Mouse (Mus musculus): ENCODE data around the gene Ndufs7. TPM values are rescaled to one million over a fixed set of nuclear protein-coding genes. Genes with fewer than 3 reads are reported as not detected.
A peak's percentile ranks its signal among the peaks of the same experiment; 100 is the strongest.
"Not testable (repeated sequence)": the region's sequence is repeated elsewhere in the genome, so short reads cannot be mapped to it uniquely, and the experiment has no call there.

The Ndufs7 gene
- 244 and 265 TPM in 2 replicates for polyA plus RNA-seq (2015; fragmentation: Nextera tagmentation; extraction: Ambion mirVana)

- peak within 1 kb of the TSS; percentile 61 for H3K4me3 ChIP-seq (replicated peaks)
- peak within 1 kb of the TSS; percentile 81 for H3K9ac ChIP-seq (replicated peaks)
- H3K36me3 ChIP-seq, result peaks cover 16% of the 10 kb centered on the region
- H3K4me1 ChIP-seq (replicated peaks), result peaks cover 41% of the 10 kb centered on the region
- H3K4me2 ChIP-seq (replicated peaks), result peak within 1 kb of the TSS; percentile 88
- ATAC-seq, result peak; percentile 87
- H3K27ac ChIP-seq, result peak within 1 kb of the TSS; percentile 89
- 0 out of 2 replicates have a peak, but pooled peaks cover 7% of the 10 kb centered on the region for H3K27me3 ChIP-seq
- under 1% methylated on average over 53 of the region's 53 CpGs for WGBS
- H3K9me3 ChIP-seq, result no peaks in the 10 kb centered on the region
These were observed at the start of gene Ndufs7 for GRCm38 (mm10) chr10:80248971-80249640. Ndufs7 (plus strand) TSS chr10:80249121.

GRCm38 (mm10) chr10:80199440-80200008 lies 49.4 kb upstream of the Ndufs7 start:
- Histone ChIP-seq H3K9ac (replicated peaks) (no peak overlapping the region), H3K4me1 (replicated peaks) (peaks cover 53% of the 10 kb centered on the region), H3K4me2 (replicated peaks) (no peak overlapping the region), H3K9me3 (no peaks in the 10 kb centered on the region), H3K36me3 (no peaks in the 10 kb centered on the region), H3K4me3 (replicated peaks) (no peak overlapping the region), H3K27ac (peak overlapping the region; percentile 70), H3K27me3 (no peaks in the 10 kb centered on the region)
- ATAC-seq, result peak; percentile 76
- WGBS, result 48% methylated on average over 3 of the region's 3 CpGs

- H3K27me3 ChIP-seq, result no peaks in the 10 kb centered on the region
- peaks cover 46% of the 10 kb centered on the region for H3K4me1 ChIP-seq (replicated peaks)
- 0 out of 2 replicates have a peak overlapping the region, but pooled peaks have one; percentile 32 for H3K9ac ChIP-seq (replicated peaks)
- H3K4me2 ChIP-seq (replicated peaks), result no peak overlapping the region
- H3K27ac ChIP-seq, result peak overlapping the region; percentile 70
- 0 out of 2 replicates have a peak, but pooled peaks have one; percentile 14 for ATAC-seq
- H3K36me3 ChIP-seq, result no peaks in the 10 kb centered on the region
- H3K4me3 ChIP-seq (replicated peaks), result no peak overlapping the region
- no peaks in the 10 kb centered on the region for H3K9me3 ChIP-seq
- 43% methylated on average over 6 of the region's 6 CpGs for WGBS
These were observed 48.4 kb upstream of the Ndufs7 start for GRCm38 (mm10) chr10:80200485-80200884.

- ATAC-seq, result no peak
- H3K27me3 ChIP-seq, result no peaks in the 10 kb centered on the region
- H3K36me3 ChIP-seq, result no peaks in the 10 kb centered on the region
- WGBS, result 9% methylated on average over 7 of the region's 7 CpGs
- H3K9ac ChIP-seq (replicated peaks), result peak overlapping the region; percentile 11; the same call in 1 of the 2 replicates
- H3K9me3 ChIP-seq, result no peaks in the 10 kb centered on the region
- H3K27ac ChIP-seq, result peak overlapping the region; percentile 71
- peaks cover 46% of the 10 kb centered on the region for H3K4me1 ChIP-seq (replicated peaks)
- H3K4me2 ChIP-seq (replicated peaks), result no peak overlapping the region
- H3K4me3 ChIP-seq (replicated peaks), result no peak overlapping the region
These were observed 44.9 kb upstream of the Ndufs7 start for GRCm38 (mm10) chr10:80204055-80204454.

- no peaks in the 10 kb centered on the region for H3K27me3 ChIP-seq
- 0 out of 2 replicates have a peak overlapping the region, but pooled peaks have one; percentile 46 for H3K9ac ChIP-seq (replicated peaks)
- H3K4me3 ChIP-seq (replicated peaks), result no peak overlapping the region
- no peak for ATAC-seq
- no peaks in the 10 kb centered on the region for H3K9me3 ChIP-seq
- peaks cover 38% of the 10 kb centered on the region for H3K4me1 ChIP-seq (replicated peaks)
- H3K4me2 ChIP-seq (replicated peaks), result no peak overlapping the region
- 44% methylated on average over 1 of the region's 1 CpGs for WGBS
- H3K27ac ChIP-seq, result peak overlapping the region; percentile 93
- no peaks in the 10 kb centered on the region for H3K36me3 ChIP-seq
These were observed 41.7 kb upstream of the Ndufs7 start for GRCm38 (mm10) chr10:80207201-80207600.

- 23% methylated on average over 10 of the region's 10 CpGs for WGBS
- Histone ChIP-seq H3K27ac (peak overlapping the region; percentile 93), H3K4me3 (replicated peaks) (peak overlapping the region; percentile 28; the same call in 1 of the 2 replicates), H3K36me3 (no peaks in the 10 kb centered on the region), H3K9ac (replicated peaks) (peak overlapping the region; percentile 46; the same call in 1 of the 2 replicates), H3K4me2 (replicated peaks) (peak overlapping the region; percentile 52), H3K9me3 (no peaks in the 10 kb centered on the region), H3K4me1 (replicated peaks) (peaks cover 38% of the 10 kb centered on the region), H3K27me3 (no peaks in the 10 kb centered on the region)
- peak; percentile 62 for ATAC-seq
These were observed 41.2 kb upstream of the Ndufs7 start for GRCm38 (mm10) chr10:80207676-80208075.

GRCm38 (mm10) chr10:80208248-80208647 lies 40.7 kb upstream of the Ndufs7 start:
- peak overlapping the region; percentile 28 for H3K4me3 ChIP-seq (replicated peaks)
- peak overlapping the region; percentile 52 for H3K4me2 ChIP-seq (replicated peaks)
- 49% methylated on average over 4 of the region's 4 CpGs for WGBS
- no peaks in the 10 kb centered on the region for H3K9me3 ChIP-seq
- H3K27me3 ChIP-seq, result no peaks in the 10 kb centered on the region
- no peak for ATAC-seq
- H3K27ac ChIP-seq, result peak overlapping the region; percentile 93
- peaks cover 38% of the 10 kb centered on the region for H3K4me1 ChIP-seq (replicated peaks)
- H3K9ac ChIP-seq (replicated peaks), result peak overlapping the region; percentile 64; the same call in 1 of the 2 replicates
- no peaks in the 10 kb centered on the region for H3K36me3 ChIP-seq

GRCm38 (mm10) chr10:80208841-80209371 lies 40.0 kb upstream of the Ndufs7 start:
- peak overlapping the region; percentile 52 for H3K4me2 ChIP-seq (replicated peaks)
- peak overlapping the region; percentile 64 for H3K9ac ChIP-seq (replicated peaks)
- H3K4me3 ChIP-seq (replicated peaks), result peak overlapping the region; percentile 28
- ATAC-seq, result peak; percentile 73
- peaks cover 35% of the 10 kb centered on the region for H3K4me1 ChIP-seq (replicated peaks)
- H3K27ac ChIP-seq, result peak overlapping the region; percentile 93
- H3K36me3 ChIP-seq, result no peaks in the 10 kb centered on the region
- no peaks in the 10 kb centered on the region for H3K9me3 ChIP-seq
- WGBS, result 1% methylated on average over 24 of the region's 24 CpGs
- no peaks in the 10 kb centered on the region for H3K27me3 ChIP-seq

GRCm38 (mm10) chr10:80211547-80212103 lies 37.3 kb upstream of the Ndufs7 start:
- H3K9ac ChIP-seq (replicated peaks); H3K27me3 ChIP-seq; ATAC-seq; H3K9me3 ChIP-seq; H3K4me2 ChIP-seq (replicated peaks); H3K27ac ChIP-seq; H3K4me3 ChIP-seq (replicated peaks); H3K36me3 ChIP-seq: not testable (repeated sequence)
- 82% methylated on average over 7 of the region's 7 CpGs for WGBS
- H3K4me1 ChIP-seq (replicated peaks), result peaks cover 47% of the 10 kb centered on the region

- Histone ChIP-seq H3K27ac (peak overlapping the region; percentile 72), H3K9ac (replicated peaks) (peak overlapping the region; percentile 49), H3K27me3 (no peaks in the 10 kb centered on the region), H3K9me3 (no peaks in the 10 kb centered on the region), H3K4me1 (replicated peaks) (peaks cover 19% of the 10 kb centered on the region), H3K4me3 (replicated peaks) (no peak overlapping the region), H3K4me2 (replicated peaks) (peak overlapping the region; percentile 13; the same call in 1 of the 2 replicates), H3K36me3 (no peaks in the 10 kb centered on the region)
- ATAC-seq, result peak; percentile 53; the same call in 1 of the 2 replicates
- WGBS, result 12% methylated on average over 16 of the region's 16 CpGs
These were observed 33.7 kb upstream of the Ndufs7 start for GRCm38 (mm10) chr10:80215048-80215772.

- H3K4me2 ChIP-seq (replicated peaks), result no peak overlapping the region
- no peak overlapping the region for H3K27ac ChIP-seq
- ATAC-seq, result no peak
- no peak overlapping the region for H3K4me3 ChIP-seq (replicated peaks)
- peaks cover 22% of the 10 kb centered on the region for H3K4me1 ChIP-seq (replicated peaks)
- 34% methylated on average over 8 of the region's 9 CpGs for WGBS
- H3K9ac ChIP-seq (replicated peaks), result no peak overlapping the region
- H3K36me3 ChIP-seq, result no peaks in the 10 kb centered on the region
- H3K9me3 ChIP-seq, result no peaks in the 10 kb centered on the region
- no peaks in the 10 kb centered on the region for H3K27me3 ChIP-seq
These were observed 28.2 kb upstream of the Ndufs7 start for GRCm38 (mm10) chr10:80220676-80221075.

All from midbrain, embryonic 13.5 days (tissue).